Mouse (Mus musculus) limb, embryonic 10.5 days (tissue): Measurements from ENCODE around the gene Olfr723. TPM values are rescaled to one million over a fixed set of nuclear protein-coding genes. Genes with fewer than 3 reads are reported as not detected.
"Not testable (repeated sequence)": the region's sequence is repeated elsewhere in the genome, so short reads cannot be mapped to it uniquely, and the experiment has no call there.

Source experiments
- DNase-seq: peaks from one replicate; pipeline ENCODE4 v3.0.0-alpha.2; 2017; ENCODE audit warnings: low spot score
- H3K27ac ChIP-seq: fragments of 300-500 bp; sonication (generic); 2 replicates; pipeline ENCODE4 v1.5.1; 2016; ENCODE audit warnings: mild to moderate bottlenecking
- H3K27me3 ChIP-seq: fragments of 300-500 bp; sonication (generic); 2 replicates; pipeline ENCODE4 v1.6.1; 2016; ENCODE audit warnings: low read depth, mild to moderate bottlenecking; ENCODE audit not compliant: poor library complexity, severe bottlenecking
- H3K36me3 ChIP-seq: fragments of 300-500 bp; sonication (generic); 2 replicates; pipeline ENCODE4 v1.6.1; 2016; ENCODE audit warnings: mild to moderate bottlenecking, moderate library complexity
- H3K4me1 ChIP-seq: fragments of 300-500 bp; sonication (generic); 2 replicates; pipeline ENCODE4 v1.6.1; 2016
- H3K4me3 ChIP-seq: fragments of 300-500 bp; sonication (generic); 2 replicates; pipeline ENCODE4 v1.5.1; 2016; ENCODE audit warnings: mild to moderate bottlenecking, moderate library complexity
- H3K9me3 ChIP-seq: fragments of 300-500 bp; sonication (generic); replicated peaks from 2 replicates; pipeline ENCODE4 v1.6.1; 2016; ENCODE audit warnings: mild to moderate bottlenecking
- WGBS: fragments of 180-500 bp; shearing (Covaris S2); methylation state at CpG from one replicate; pipeline ENCODE4 v1.1.7; 2016; 5-methylcytosine and 5-hydroxymethylcytosine counted together
- polyA plus RNA-seq: library from polyadenylated mRNA; unstranded; fragments of >200 nt; fragmentation: Nextera tagmentation; extraction: Ambion mirVana; gene quantifications from 2 replicates; pipeline ENCODE4 v1.2.1, GENCODE M21; 2016

Gene Olfr723
- polyA plus RNA-seq = not detected in 2 replicates

DNA sequence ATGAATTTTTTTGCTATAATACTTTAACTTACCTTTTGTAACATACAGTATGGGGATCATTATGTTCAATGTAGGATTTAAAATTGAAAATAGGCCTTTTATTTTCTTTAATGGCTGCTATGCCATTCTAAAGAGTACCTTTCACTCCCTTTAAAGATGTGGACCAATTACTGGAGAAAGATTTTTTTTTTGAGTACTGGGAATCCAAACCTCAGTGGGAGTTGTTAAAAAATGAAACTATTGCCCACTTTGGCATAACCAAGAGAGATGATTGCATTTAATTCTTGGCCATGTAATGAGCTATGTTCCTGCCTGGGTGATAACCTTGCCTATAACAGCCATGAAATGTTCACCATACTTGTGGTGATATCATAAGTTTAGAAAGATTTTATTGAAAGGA lies at the start of gene Olfr723:
TSS of gene Olfr723 (minus strand) at position 101 of the 400 bp plus-strand sequence.
- H3K27me3 ChIP-seq, H3K4me1 ChIP-seq, H3K9me3 ChIP-seq, H3K27ac ChIP-seq, H3K4me3 ChIP-seq, DNase-seq, H3K36me3 ChIP-seq: not testable (repeated sequence)

DNA sequence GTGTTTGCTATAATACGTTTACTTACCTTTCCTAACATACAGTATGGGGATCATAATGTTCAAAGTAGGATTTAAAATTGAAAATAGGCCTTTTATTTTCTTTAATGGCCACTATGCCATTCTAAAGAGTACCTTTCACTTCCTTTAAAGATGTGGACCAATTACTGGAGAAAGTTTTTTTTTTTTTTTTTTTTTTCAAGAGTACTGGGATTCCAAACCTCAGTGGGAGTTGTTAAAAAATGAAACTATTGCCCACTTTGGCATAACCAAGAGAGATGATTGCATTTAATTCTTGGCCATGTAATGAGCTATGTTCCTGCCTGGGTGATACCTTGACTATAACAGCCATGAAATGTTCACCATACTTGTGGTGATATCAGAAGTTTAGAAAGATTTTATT lies 31.6 kb upstream of the Olfr723 start, which contains the start of gene Olfr724:
TSS of gene Olfr724 (minus strand) at position 101 of the 400 bp plus-strand sequence.
- DNase-seq, H3K27ac ChIP-seq, H3K4me3 ChIP-seq, H3K36me3 ChIP-seq, H3K4me1 ChIP-seq, H3K27me3 ChIP-seq, H3K9me3 ChIP-seq: not testable (repeated sequence)
- 84% methylated on average over 1 of the region's 1 CpGs for WGBS

DNA sequence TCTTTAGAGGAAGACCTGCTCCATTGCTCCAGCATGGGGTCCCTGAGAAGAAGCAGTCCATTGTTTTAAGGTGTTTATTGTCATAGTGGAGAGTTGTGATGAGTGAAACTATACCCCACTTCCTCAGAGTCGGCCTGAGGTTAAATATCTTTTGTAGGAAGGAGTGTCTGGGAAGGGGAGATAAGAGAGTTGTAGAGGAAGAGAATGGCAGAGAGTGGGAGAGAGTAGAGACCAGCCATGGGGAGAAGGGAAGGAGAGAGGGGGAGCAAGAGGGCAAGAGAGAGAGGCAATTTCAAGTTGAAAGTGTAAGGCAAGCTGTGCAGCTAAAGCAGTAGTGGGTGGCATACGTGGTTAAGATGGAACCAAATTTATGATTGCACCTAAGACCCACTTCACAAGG lies 24.3 kb upstream of the Olfr723 start:
- Histone ChIP-seq H3K9me3 (0 out of 2 replicates have a peak, but pooled peaks cover 2% of the 10 kb centered on the region), H3K27ac (no peak overlapping the region), H3K4me1 (no peaks in the 10 kb centered on the region), H3K27me3 (no peaks in the 10 kb centered on the region), H3K4me3 (no peak overlapping the region), H3K36me3 (no peaks in the 10 kb centered on the region)
- 48% methylated on average over 2 of the region's 2 CpGs for WGBS
- DNase-seq = no peak

DNA sequence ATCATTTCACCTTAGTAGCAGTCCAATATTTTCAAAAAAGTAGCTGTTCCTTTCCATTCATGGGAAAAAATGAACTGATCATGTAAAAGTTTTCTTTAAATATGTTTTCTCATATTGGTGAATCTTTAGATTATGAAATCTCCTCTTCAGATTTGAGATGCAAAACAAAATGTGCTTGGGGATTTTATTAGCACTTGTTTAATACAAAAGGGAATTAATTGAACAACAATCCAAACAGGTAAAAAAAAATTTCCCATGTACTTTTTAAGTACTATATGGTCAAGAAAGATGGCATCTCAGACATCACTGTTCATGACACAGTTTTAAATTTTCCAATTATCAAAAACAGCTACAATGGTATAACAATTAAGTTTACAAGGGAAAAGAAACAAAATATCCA lies 29.7 kb downstream of the Olfr723 start, which contains the start of gene Olfr722:
TSS of gene Olfr722 (minus strand) at position 101 of the 400 bp plus-strand sequence.
- Histone ChIP-seq H3K4me1 (no peaks in the 10 kb centered on the region), H3K27me3 (no peaks in the 10 kb centered on the region), H3K36me3 (no peaks in the 10 kb centered on the region), H3K4me3 (no peak within 1 kb of the TSS), H3K27ac (no peak within 1 kb of the TSS), H3K9me3 (no peaks in the 10 kb centered on the region)
- DNase-seq = no peak

Other genes starting within 250 kb of the Olfr723 start
- 4.8 and 6.1 TPM in 2 replicates for gene Armh4, start 148.4 kb downstream of the Olfr723 start, polyA plus RNA-seq
- not detected in 2 replicates for gene Olfr722, start 29.8 kb downstream of the Olfr723 start, polyA plus RNA-seq
- not detected in 2 replicates for gene Olfr724, start 31.5 kb upstream of the Olfr723 start, polyA plus RNA-seq
- gene Olfr725, start 108.6 kb upstream of the Olfr723 start, polyA plus RNA-seq = not detected in 2 replicates
- not detected in 2 replicates for gene Olfr726, start 159.2 kb upstream of the Olfr723 start, polyA plus RNA-seq
- gene Olfr727, start 191.4 kb upstream of the Olfr723 start, polyA plus RNA-seq = not detected in 2 replicates
- gene Olfr728, start 210.9 kb upstream of the Olfr723 start, polyA plus RNA-seq = not detected in 2 replicates
- gene Olfr729, start 221.1 kb upstream of the Olfr723 start, polyA plus RNA-seq = 0.03 TPM in 1 of 2 replicates, not detected in the other